Mouse (Mus musculus): ENCODE measurements around the gene Hspa8. TPM values are rescaled to one million over a fixed set of nuclear protein-coding genes. Genes with fewer than 3 reads are reported as not detected.
A peak's percentile ranks its signal among the peaks of the same experiment; 100 is the strongest.
"Not testable (repeated sequence)": the region's sequence is repeated elsewhere in the genome, so short reads cannot be mapped to it uniquely, and the experiment has no call there.

The Hspa8 gene
- polyA plus RNA-seq, 1 experiment: 1,079 TPM

DNA sequence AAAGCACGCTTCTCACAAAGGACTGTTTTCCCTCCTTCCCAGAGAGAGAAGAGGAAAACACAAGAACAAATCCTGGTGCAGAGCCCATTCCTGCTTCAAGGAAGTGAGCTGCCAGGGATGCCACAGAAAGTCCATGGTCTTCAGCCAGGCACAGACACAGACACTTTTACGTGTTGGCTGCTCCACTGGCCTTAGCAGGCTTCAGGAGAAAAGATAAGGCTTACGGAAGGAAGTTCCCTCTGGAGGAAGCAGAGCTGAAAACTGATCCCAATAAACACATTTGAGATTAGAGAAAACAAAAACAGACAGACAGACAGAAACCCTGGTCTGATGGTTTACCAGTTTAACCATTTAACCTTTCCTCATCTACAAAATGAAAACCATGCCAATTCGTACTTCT, 4.7 kb upstream of the Hspa8 start:
- peaks cover 6% of the 10 kb centered on the region; the same call in 1 of the 2 replicates for H3K4me1 ChIP-seq (ENCODE audit: control insufficient read depth, insufficient read depth, low read length)
- no peak overlapping the region for H3K4me3 ChIP-seq (replicated peaks; ENCODE audit: extremely low read depth, low read depth, low read length)
- 54% methylated on average over 4 of the region's 4 CpGs for WGBS
- no peak for TF ChIP-seq CTCF (IDR thresholded peaks at IDR 0.05; ENCODE audit: insufficient read depth, low read length)
- TF ChIP-seq POLR2A (IDR thresholded peaks at IDR 0.05; ENCODE audit: borderline replicate concordance, extremely low read depth, low read depth, low read length): no peak
- DNase-seq: no peak

DNA sequence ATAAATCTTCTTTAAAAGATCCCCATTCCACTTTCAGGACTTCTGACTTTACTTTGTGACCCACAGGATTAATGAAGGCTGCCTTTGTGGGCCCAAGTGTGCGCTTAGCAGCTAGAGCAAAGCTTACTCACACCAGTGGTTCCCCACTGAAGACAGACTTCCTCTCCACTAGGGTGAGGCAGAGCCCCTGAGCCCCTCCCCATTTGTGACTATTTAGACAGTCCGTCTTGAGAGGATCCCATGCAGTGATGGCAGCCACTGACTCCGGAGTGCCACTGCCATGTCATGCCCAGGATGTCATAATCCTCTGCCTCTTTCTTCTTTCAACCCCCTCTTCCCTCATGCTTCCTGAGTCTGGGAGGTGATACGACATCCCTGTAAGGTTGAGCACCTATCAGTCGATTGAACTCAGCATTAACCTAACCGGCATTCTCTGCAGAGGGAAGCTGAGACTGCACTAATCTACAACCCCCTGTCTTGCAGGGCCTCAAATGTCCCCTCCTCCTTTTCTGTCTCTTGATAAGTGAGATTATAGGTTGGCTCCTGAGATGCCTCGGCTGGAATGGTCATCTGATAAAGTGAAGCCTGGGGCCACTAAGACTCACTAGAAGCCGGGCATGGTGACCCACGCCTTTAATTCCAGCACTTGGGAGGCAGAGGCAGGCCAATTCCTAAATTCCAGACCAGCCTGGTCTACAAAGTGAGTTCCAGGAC, 2.4 kb upstream of the Hspa8 start:
- WGBS: 82% methylated on average over 9 of the region's 9 CpGs
- no peak for DNase-seq
- TF ChIP-seq POLR2A (IDR thresholded peaks at IDR 0.05; ENCODE audit: borderline replicate concordance, extremely low read depth, low read depth, low read length): no peak
- TF ChIP-seq CTCF (IDR thresholded peaks at IDR 0.05; ENCODE audit: insufficient read depth, low read length): no peak

GRCm38 (mm10) chr9:40799112-40799511, 1.7 kb upstream of the Hspa8 start:
- Histone ChIP-seq H3K4me1 (ENCODE audit: control insufficient read depth, insufficient read depth, low read length) (peaks cover 9% of the 10 kb centered on the region; the same call in 1 of the 2 replicates), H3K4me3 (replicated peaks; ENCODE audit: extremely low read depth, low read depth, low read length) (no peak overlapping the region)
- no peak for DNase-seq
- TF ChIP-seq CTCF (IDR thresholded peaks at IDR 0.05; ENCODE audit: insufficient read depth, low read length): no peak
- TF ChIP-seq POLR2A (IDR thresholded peaks at IDR 0.05; ENCODE audit: borderline replicate concordance, extremely low read depth, low read depth, low read length): no peak
- WGBS: 47% methylated on average over 3 of the region's 3 CpGs

More for the DNA sequence above, 2.4 kb upstream of the Hspa8 start:
- H3K4me1 ChIP-seq (ENCODE audit: control insufficient read depth, insufficient read depth, low read length): peaks cover 7% of the 10 kb centered on the region; the same call in 1 of the 2 replicates
- no peak overlapping the region for H3K4me3 ChIP-seq (replicated peaks; ENCODE audit: extremely low read depth, low read depth, low read length)

DNA sequence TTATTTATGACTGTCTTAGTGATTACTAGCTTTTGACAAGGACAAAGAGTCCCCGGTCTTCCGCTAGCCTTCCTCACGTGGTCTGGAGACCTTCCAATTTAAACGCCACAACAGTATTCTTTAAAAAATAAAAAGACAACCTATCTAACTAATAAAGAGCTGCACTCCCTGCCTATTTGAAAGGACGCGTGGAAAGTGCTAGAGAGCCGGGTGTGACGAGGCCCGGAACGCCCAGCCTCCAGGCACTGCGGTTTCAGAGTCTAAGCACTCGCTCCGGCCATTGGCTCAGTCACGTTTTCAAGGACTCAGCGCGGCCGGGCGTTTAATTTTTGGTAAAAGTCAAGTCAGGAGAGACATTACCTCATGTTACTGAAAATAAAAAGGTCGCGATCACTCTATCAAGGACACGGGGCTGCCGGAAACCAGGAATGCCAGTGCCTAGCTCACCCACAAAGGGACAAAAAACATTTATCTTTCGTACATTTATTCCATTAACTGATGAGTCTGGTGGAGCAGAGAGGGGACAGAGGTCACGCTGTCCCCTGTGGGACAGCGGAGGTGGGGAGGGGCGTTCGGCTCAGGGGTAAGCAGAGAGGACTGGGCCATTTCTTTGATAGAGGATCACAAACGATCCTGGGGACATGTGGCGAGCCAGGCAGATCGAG, 815 bp upstream of the Hspa8 start:
- H3K4me3 ChIP-seq (replicated peaks; ENCODE audit: extremely low read depth, low read depth, low read length): peak overlapping the region; percentile 91
- peaks cover 9% of the 10 kb centered on the region for H3K4me1 ChIP-seq (ENCODE audit: control insufficient read depth, insufficient read depth, low read length)
- DNase-seq: peak; percentile 75
- TF ChIP-seq POLR2A (IDR thresholded peaks at IDR 0.05; ENCODE audit: borderline replicate concordance, extremely low read depth, low read depth, low read length): peak; percentile 78; the same call in 1 of the 2 replicates
- TF ChIP-seq CTCF (IDR thresholded peaks at IDR 0.05; ENCODE audit: insufficient read depth, low read length): no peak
- WGBS: under 1% methylated on average over 30 of the region's 30 CpGs

DNA sequence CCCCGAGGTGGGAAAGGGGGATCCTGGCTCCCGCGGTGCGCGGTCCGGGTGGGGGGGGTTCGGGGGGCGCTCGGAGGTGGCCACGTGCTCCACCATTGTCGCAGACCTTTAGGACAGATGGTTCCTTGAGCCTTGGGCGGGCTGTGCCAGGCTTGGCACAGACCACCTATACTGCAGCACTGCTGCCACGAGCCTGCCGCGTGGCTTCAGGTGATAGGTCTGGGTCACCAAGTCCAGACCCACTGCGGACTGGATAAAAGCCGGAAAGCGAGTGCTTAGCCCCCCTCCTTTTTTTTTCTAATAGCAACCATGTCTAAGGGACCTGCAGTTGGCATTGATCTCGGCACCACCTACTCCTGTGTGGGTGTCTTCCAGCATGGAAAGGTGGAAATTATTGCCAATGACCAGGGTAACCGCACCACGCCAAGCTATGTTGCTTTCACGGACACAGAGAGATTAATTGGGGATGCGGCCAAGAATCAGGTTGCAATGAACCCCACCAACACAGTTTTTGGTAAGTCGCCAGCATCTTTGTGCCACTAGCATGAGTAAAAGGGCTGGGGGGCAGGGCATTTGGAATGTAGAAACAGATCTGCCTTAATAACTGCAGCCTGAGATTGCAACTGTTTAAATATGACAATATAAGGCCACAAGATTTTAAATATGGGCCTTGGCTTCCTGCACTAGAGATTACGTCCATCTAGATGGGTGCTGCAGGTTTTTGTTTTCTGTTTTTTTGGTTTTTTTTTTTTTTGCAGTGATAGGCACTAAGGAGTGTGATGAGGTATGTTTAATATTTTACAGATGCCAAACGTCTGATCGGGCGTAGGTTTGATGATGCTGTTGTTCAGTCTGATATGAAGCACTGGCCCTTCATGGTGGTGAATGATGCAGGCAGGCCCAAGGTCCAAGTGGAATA, 1.1 kb downstream of the Hspa8 start:
- peak; percentile 58; the same call in 1 of the 2 replicates for TF ChIP-seq POLR2A (IDR thresholded peaks at IDR 0.05; ENCODE audit: borderline replicate concordance, extremely low read depth, low read depth, low read length)
- WGBS: under 1% methylated on average over 28 of the region's 28 CpGs
- DNase-seq: peak; percentile 34
- Histone ChIP-seq H3K4me3 (replicated peaks; ENCODE audit: extremely low read depth, low read depth, low read length) (peak overlapping the region; percentile 75), H3K4me1 (ENCODE audit: control insufficient read depth, insufficient read depth, low read length) (peaks cover 18% of the 10 kb centered on the region)

DNA sequence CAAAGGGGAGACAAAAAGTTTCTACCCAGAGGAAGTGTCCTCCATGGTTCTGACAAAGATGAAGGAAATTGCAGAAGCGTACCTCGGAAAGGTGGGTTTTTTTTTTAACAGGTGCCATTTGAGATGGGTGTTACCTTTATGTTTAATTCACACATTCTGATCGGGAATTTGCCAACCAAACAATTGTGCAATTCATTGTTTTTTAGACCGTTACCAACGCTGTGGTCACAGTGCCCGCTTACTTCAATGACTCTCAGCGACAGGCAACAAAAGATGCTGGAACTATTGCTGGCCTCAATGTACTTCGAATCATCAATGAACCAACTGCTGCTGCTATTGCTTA, 1.7 kb downstream of the Hspa8 start:
- DNase-seq: not testable (repeated sequence)
- Histone ChIP-seq H3K4me1 (ENCODE audit: control insufficient read depth, insufficient read depth, low read length) (peaks cover 24% of the 10 kb centered on the region), H3K4me3 (replicated peaks; ENCODE audit: extremely low read depth, low read depth, low read length) (peak overlapping the region; percentile 13)
- 2% methylated on average over 8 of the region's 8 CpGs for WGBS

- DNase-seq; H3K4me3 ChIP-seq (replicated peaks; ENCODE audit: extremely low read depth, low read depth, low read length): not testable (repeated sequence)
- H3K4me1 ChIP-seq (ENCODE audit: control insufficient read depth, insufficient read depth, low read length): peaks cover 26% of the 10 kb centered on the region
- whole genome bisulfite sequencing: 47% methylated on average over 3 of the region's 3 CpGs
Measured at GRCm38 (mm10) chr9:40804576-40804975, 3.8 kb downstream of the Hspa8 start.

DNA sequence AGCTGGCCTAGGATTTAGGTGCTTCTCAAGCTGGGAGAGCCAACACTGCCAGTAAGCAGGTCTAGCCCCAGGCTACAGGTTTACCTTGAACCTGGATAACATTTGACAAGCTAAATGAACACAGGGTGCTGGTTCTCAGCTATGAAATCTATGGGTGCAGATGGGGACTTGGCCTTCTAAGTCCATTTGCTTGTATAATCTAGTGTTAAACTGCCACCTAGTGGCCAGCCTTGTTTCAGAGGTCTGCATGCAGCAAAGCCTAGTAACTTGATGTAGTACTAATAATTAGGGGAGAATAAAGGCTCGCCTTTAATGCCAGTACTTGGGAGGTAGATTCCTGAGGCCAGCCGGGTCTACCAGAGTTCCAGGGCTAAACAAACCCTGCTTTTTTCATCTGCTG, 4.5 kb downstream of the Hspa8 start:
- Histone ChIP-seq H3K4me3 (replicated peaks; ENCODE audit: extremely low read depth, low read depth, low read length) (no peak overlapping the region), H3K4me1 (ENCODE audit: control insufficient read depth, insufficient read depth, low read length) (peaks cover 26% of the 10 kb centered on the region)
- DNase-seq: peak; percentile 54
- 35% methylated on average over 2 of the region's 2 CpGs for WGBS
- peak; percentile 44 for TF ChIP-seq CTCF (IDR thresholded peaks at IDR 0.05; ENCODE audit: insufficient read depth, low read length)
- TF ChIP-seq POLR2A (IDR thresholded peaks at IDR 0.05; ENCODE audit: borderline replicate concordance, extremely low read depth, low read depth, low read length): no peak

- Histone ChIP-seq H3K4me1 (ENCODE audit: control insufficient read depth, insufficient read depth, low read length) (peaks cover 26% of the 10 kb centered on the region), H3K4me3 (replicated peaks; ENCODE audit: extremely low read depth, low read depth, low read length) (no peak overlapping the region)
- TF ChIP-seq CTCF (IDR thresholded peaks at IDR 0.05; ENCODE audit: insufficient read depth, low read length): no peak
- TF ChIP-seq POLR2A (IDR thresholded peaks at IDR 0.05; ENCODE audit: borderline replicate concordance, extremely low read depth, low read depth, low read length): peak; percentile 20; the same call in 1 of the 2 replicates
- 33% methylated on average over 5 of the region's 5 CpGs for WGBS
- DNase-seq: no peak
Measured at GRCm38 (mm10) chr9:40806440-40807288, 5.9 kb downstream of the Hspa8 start.

All from lung, adult 2 months (tissue).